In the genomic region with DNA sequence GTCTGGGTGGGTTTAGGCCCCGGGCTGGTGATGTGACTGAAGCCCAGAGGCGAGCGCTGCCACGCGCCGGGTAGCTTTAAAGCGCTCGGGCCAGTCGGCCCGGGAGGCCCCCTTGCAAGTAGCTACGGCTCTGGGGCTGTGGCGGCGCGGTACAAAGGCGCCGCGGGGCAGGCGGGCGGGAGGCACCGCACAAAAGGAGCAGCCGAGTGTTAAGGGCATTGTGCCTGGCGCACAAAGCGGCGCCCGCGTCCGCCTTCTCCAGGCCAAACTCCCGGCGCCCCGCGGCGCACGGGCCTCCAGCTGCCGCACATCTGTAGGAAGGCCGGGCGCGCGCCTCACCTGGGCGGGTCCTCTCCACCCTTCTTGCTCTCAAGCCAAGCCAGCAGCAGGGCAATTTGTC, we compare ENCODE assay signal across 8 mouse cellular contexts. TPM values are rescaled to one million over a fixed set of nuclear protein-coding genes. Genes with fewer than 3 reads are reported as not detected.
DNase-seq lines count a peak whose midpoint lies in the region; ATAC-seq lines count a peak whose summit lies in the region.

No protein-coding gene starts in this region.

- H3K9ac ChIP-seq in hindbrain, embryonic 12.5 days: peak overlapping the region; percentile 51; the same call in 1 of the 2 replicates
- peak overlapping the region; percentile 26 for H3K9ac ChIP-seq in midbrain, embryonic 15.5 days

- peaks cover 93% of the 10 kb centered on the region for H3K27me3 ChIP-seq in heart, embryonic 10.5 days (ENCODE audit: insufficient read depth, poor library complexity, severe bottlenecking)
- peaks cover 96% of the 10 kb centered on the region for H3K27me3 ChIP-seq in hindbrain, embryonic 12.5 days
- peaks cover 87% of the 10 kb centered on the region for H3K27me3 ChIP-seq in midbrain, embryonic 15.5 days (replicated peaks)

- ATAC-seq in hindbrain, embryonic 12.5 days (ENCODE audit: low FRiP score): peak; percentile 55
- ATAC-seq in midbrain, embryonic 15.5 days (replicated peaks): no peak

- DNase-seq in heart, embryonic 10.5 days (ENCODE audit: low spot score): no peak
- no peak for DNase-seq in heart, adult 8-10 months (ENCODE audit: low spot score)
- peak; percentile 96 for DNase-seq in ZHBTc4 (ENCODE audit: low read depth, low spot score)
- no peak for DNase-seq in adrenal gland, adult (ENCODE audit: inconsistent age in 2 of 2, low spot score in 1 of 2)
- DNase-seq in cerebellum, postnatal 4 days (ENCODE audit: low spot score in 2 of 2): no peak
- DNase-seq in spleen, postnatal 4 days (ENCODE audit: low spot score in 2 of 2): no peak

- H3K9me3 ChIP-seq in heart, embryonic 10.5 days: no peaks in the 10 kb centered on the region
- no peaks in the 10 kb centered on the region for H3K9me3 ChIP-seq in hindbrain, embryonic 12.5 days (replicated peaks)
- no peaks in the 10 kb centered on the region for H3K9me3 ChIP-seq in midbrain, embryonic 15.5 days

- 1% methylated on average over 37 of the region's 39 CpGs for WGBS in heart, embryonic 10.5 days
- 1% methylated on average over 38 of the region's 39 CpGs for whole genome bisulfite sequencing in hindbrain, embryonic 12.5 days
- WGBS in midbrain, embryonic 15.5 days: under 1% methylated on average over 39 of the region's 39 CpGs

- H3K27ac ChIP-seq in heart, embryonic 10.5 days: no peak overlapping the region
- H3K27ac ChIP-seq in hindbrain, embryonic 12.5 days: no peak overlapping the region
- no peak overlapping the region for H3K27ac ChIP-seq in midbrain, embryonic 15.5 days

- peak overlapping the region; percentile 54 for H3K4me2 ChIP-seq in hindbrain, embryonic 12.5 days (replicated peaks)
- H3K4me2 ChIP-seq in midbrain, embryonic 15.5 days: peak overlapping the region; percentile 59

- H3K4me1 ChIP-seq in heart, embryonic 10.5 days: peaks cover 29% of the 10 kb centered on the region
- H3K4me1 ChIP-seq in hindbrain, embryonic 12.5 days: peaks cover 72% of the 10 kb centered on the region
- H3K4me1 ChIP-seq in midbrain, embryonic 15.5 days: peaks cover 58% of the 10 kb centered on the region

- H3K36me3 ChIP-seq in heart, embryonic 10.5 days: no peaks in the 10 kb centered on the region
- no peaks in the 10 kb centered on the region for H3K36me3 ChIP-seq in hindbrain, embryonic 12.5 days
- no peaks in the 10 kb centered on the region for H3K36me3 ChIP-seq in midbrain, embryonic 15.5 days (replicated peaks)

- peak overlapping the region; percentile 22 for H3K4me3 ChIP-seq in heart, embryonic 10.5 days
- H3K4me3 ChIP-seq in hindbrain, embryonic 12.5 days: peak overlapping the region; percentile 28
- H3K4me3 ChIP-seq in midbrain, embryonic 15.5 days: peak overlapping the region; percentile 30

RNA-seq across cellular contexts. Expression of a gene that starts 1.1 kb away (rescaled TPM):
- polyA plus RNA-seq in heart, embryonic 10.5 days (2016; fragmentation: Nextera tagmentation; extraction: Ambion mirVana): not detected in 2 replicates
- total RNA-seq in heart, adult 8-10 months (2022): not detected
- polyA plus RNA-seq in hindbrain, embryonic 12.5 days (2016; fragmentation: Nextera tagmentation; extraction: Ambion mirVana): 1.2 and 2.1 TPM in 2 replicates
- 0.67 and 0.69 TPM in 2 replicates for polyA plus RNA-seq in midbrain, embryonic 15.5 days (2015; fragmentation: Nextera tagmentation; extraction: Ambion mirVana)

RNA-seq across cellular contexts. Expression of a gene that starts 6.6 kb away (rescaled TPM):
- 23.1 and 27.4 TPM in 2 replicates for polyA plus RNA-seq in heart, embryonic 10.5 days (2016; fragmentation: Nextera tagmentation; extraction: Ambion mirVana)
- 10 to 100 TPM; 25.2 to 36.4 (median 30.6) TPM for total RNA-seq in heart, adult 8-10 months (2022)
- 25.3 and 25.6 TPM in 2 replicates for polyA plus RNA-seq in hindbrain, embryonic 12.5 days (2016; fragmentation: Nextera tagmentation; extraction: Ambion mirVana)
- polyA plus RNA-seq in midbrain, embryonic 15.5 days (2015; fragmentation: Nextera tagmentation; extraction: Ambion mirVana): 20.4 and 24.5 TPM in 2 replicates

RNA-seq across cellular contexts. Expression of a gene that starts 16.4 kb away (rescaled TPM):
- 5.5 and 6.3 TPM in 2 replicates for polyA plus RNA-seq in heart, embryonic 10.5 days (2016; fragmentation: Nextera tagmentation; extraction: Ambion mirVana)
- 10 to 100 TPM in 2 of 4 experiments, 1 to 10 TPM in 2; 5.6 to 11.9 (median 9.8) TPM for total RNA-seq in heart, adult 8-10 months (2022)
- 13.1 and 16.2 TPM in 2 replicates for polyA plus RNA-seq in hindbrain, embryonic 12.5 days (2016; fragmentation: Nextera tagmentation; extraction: Ambion mirVana)
- 15.6 and 16.6 TPM in 2 replicates for polyA plus RNA-seq in midbrain, embryonic 15.5 days (2015; fragmentation: Nextera tagmentation; extraction: Ambion mirVana)

RNA-seq across cellular contexts. Expression of a gene that starts 28.4 kb away (rescaled TPM):
- 19.1 and 39.9 TPM in 2 replicates for polyA plus RNA-seq in heart, embryonic 10.5 days (2016; fragmentation: Nextera tagmentation; extraction: Ambion mirVana)
- total RNA-seq in heart, adult 8-10 months (2022): 10 to 100 TPM; 29.1 to 63.4 (median 46.1) TPM
- polyA plus RNA-seq in hindbrain, embryonic 12.5 days (2016; fragmentation: Nextera tagmentation; extraction: Ambion mirVana): 2.5 and 3.8 TPM in 2 replicates
- polyA plus RNA-seq in midbrain, embryonic 15.5 days (2015; fragmentation: Nextera tagmentation; extraction: Ambion mirVana): 8.0 and 8.6 TPM in 2 replicates

RNA-seq across cellular contexts. Expression of a gene that starts 35.2 kb away (rescaled TPM):
- 261 and 301 TPM in 2 replicates for polyA plus RNA-seq in heart, embryonic 10.5 days (2016; fragmentation: Nextera tagmentation; extraction: Ambion mirVana)
- total RNA-seq in heart, adult 8-10 months (2022): 100 to 1,000 TPM; 266 to 327 (median 276) TPM
- polyA plus RNA-seq in hindbrain, embryonic 12.5 days (2016; fragmentation: Nextera tagmentation; extraction: Ambion mirVana): 257 and 282 TPM in 2 replicates
- polyA plus RNA-seq in midbrain, embryonic 15.5 days (2015; fragmentation: Nextera tagmentation; extraction: Ambion mirVana): 127 and 133 TPM in 2 replicates
